Mouse (Mus musculus): ENCODE measurements around the gene Aqp11. TPM values are rescaled to one million over a fixed set of nuclear protein-coding genes. Genes with fewer than 3 reads are reported as not detected.

Gene Aqp11
- polyA plus RNA-seq, 1 experiment, result 0.56 TPM

GRCm38 (mm10) chr7:97717326-97717725 lies 20.8 kb downstream of the Aqp11 start:
- Histone ChIP-seq H3K36me3 (ENCODE audit: control insufficient read depth, insufficient read depth) (peaks cover 18% of the 10 kb centered on the region), H3K4me3 (no peak overlapping the region), H3K4me2 (ENCODE audit: low read depth) (no peak overlapping the region), H3K27me3 (ENCODE audit: control insufficient read depth, insufficient read depth, insufficient read length) (no peaks in the 10 kb centered on the region), H3K79me2 (ENCODE audit: control insufficient read depth, insufficient read depth) (no peaks in the 10 kb centered on the region), H3ac (ENCODE audit: control insufficient read depth, insufficient read length) (no peak overlapping the region)
- no peak for TF ChIP-seq MYOD1 (IDR thresholded peaks at IDR 0.05; ENCODE audit: control insufficient read depth in 1 of 3, insufficient read length in 2 of 3, low read depth in 2 of 3)
- TF ChIP-seq SRF (IDR thresholded peaks at IDR 0.05; ENCODE audit: control insufficient read depth, insufficient read length, low read depth), result no peak
- no peak for TF ChIP-seq POLR2AphosphoS2 (IDR thresholded peaks at IDR 0.05; ENCODE audit: insufficient read length, low read depth)
- no peak for TF ChIP-seq TCF3 (IDR thresholded peaks at IDR 0.05; ENCODE audit: insufficient read length, low read depth)
- no peak for TF ChIP-seq USF1 (IDR thresholded peaks at IDR 0.05; ENCODE audit: low read depth)
- no peak for TF ChIP-seq E2F4 (IDR thresholded peaks at IDR 0.05; ENCODE audit: insufficient read depth)
- TF ChIP-seq MYOG (IDR thresholded peaks at IDR 0.05; ENCODE audit: control insufficient read depth in 1 of 3, insufficient read depth in 1 of 3, insufficient read length in 2 of 3, low read depth in 2 of 3), result no peak

- H3K36me3 ChIP-seq (ENCODE audit: control insufficient read depth, insufficient read depth), result peaks cover 22% of the 10 kb centered on the region
- no peak overlapping the region for H3ac ChIP-seq (ENCODE audit: control insufficient read depth, insufficient read length)
- no peak overlapping the region for H3K4me2 ChIP-seq (ENCODE audit: low read depth)
- TF ChIP-seq CEBPB (IDR thresholded peaks at IDR 0.05; ENCODE audit: insufficient read depth, poor library complexity, severe bottlenecking) (no peak), REST (IDR thresholded peaks at IDR 0.05; ENCODE audit: insufficient read depth, insufficient read length) (no peak), E2F4 (IDR thresholded peaks at IDR 0.05; ENCODE audit: insufficient read depth) (no peak), TCF12 (IDR thresholded peaks at IDR 0.05; ENCODE audit: insufficient read depth, poor library complexity, severe bottlenecking) (no peak), POLR2A (IDR thresholded peaks at IDR 0.05; ENCODE audit: insufficient read length, low read depth) (no peak), SRF (IDR thresholded peaks at IDR 0.05; ENCODE audit: control insufficient read depth, insufficient read length, low read depth) (no peak), USF1 (IDR thresholded peaks at IDR 0.05; ENCODE audit: low read depth) (no peak), MAX (IDR thresholded peaks at IDR 0.05; ENCODE audit: low read depth) (no peak), TCF3 (IDR thresholded peaks at IDR 0.05; ENCODE audit: insufficient read length, low read depth) (no peak), MYOD1 (IDR thresholded peaks at IDR 0.05; ENCODE audit: control insufficient read depth in 1 of 3, insufficient read length in 2 of 3, low read depth in 2 of 3) (no peak), MYOG (IDR thresholded peaks at IDR 0.05; ENCODE audit: control insufficient read depth in 1 of 3, insufficient read depth in 1 of 3, insufficient read length in 2 of 3, low read depth in 2 of 3) (no peak), POLR2AphosphoS2 (IDR thresholded peaks at IDR 0.05; ENCODE audit: insufficient read length, low read depth) (no peak)
- no peak overlapping the region for H3K4me3 ChIP-seq
- H3K27me3 ChIP-seq (ENCODE audit: control insufficient read depth, insufficient read depth, insufficient read length), result no peaks in the 10 kb centered on the region
- no peaks in the 10 kb centered on the region for H3K79me2 ChIP-seq (ENCODE audit: control insufficient read depth, insufficient read depth)
Measured at GRCm38 (mm10) chr7:97714651-97715050, 23.4 kb downstream of the Aqp11 start.

DNA sequence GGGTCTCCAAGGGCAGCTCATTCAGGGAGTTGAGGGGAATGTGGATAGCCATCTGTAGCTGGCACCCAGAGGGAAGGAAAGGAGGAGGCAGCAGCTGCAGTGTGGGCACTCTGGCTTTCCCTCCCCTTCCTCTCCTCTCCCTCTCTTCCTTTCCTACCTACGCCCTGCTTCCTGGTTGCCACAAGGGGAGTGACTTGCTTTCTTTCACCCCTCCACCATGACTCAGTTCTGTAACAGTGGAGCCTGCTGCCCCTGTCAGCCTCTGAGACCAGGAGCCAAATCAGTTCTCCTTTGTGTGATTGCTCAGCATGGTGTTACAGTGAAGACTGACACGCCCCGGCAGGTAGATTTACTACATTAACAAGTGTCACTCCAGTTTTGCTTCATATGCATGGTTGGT lies 28.9 kb downstream of the Aqp11 start:
- H3ac ChIP-seq (ENCODE audit: control insufficient read depth, insufficient read length), result no peak overlapping the region
- TF ChIP-seq POLR2A (IDR thresholded peaks at IDR 0.05; ENCODE audit: insufficient read length, low read depth) (no peak), MYOD1 (IDR thresholded peaks at IDR 0.05; ENCODE audit: control insufficient read depth in 1 of 3, insufficient read length in 2 of 3, low read depth in 2 of 3) (peak in 2 of 3 experiments; percentile 60 to 82), POLR2AphosphoS2 (IDR thresholded peaks at IDR 0.05; ENCODE audit: insufficient read length, low read depth) (no peak), MYOG (IDR thresholded peaks at IDR 0.05; ENCODE audit: control insufficient read depth in 1 of 3, insufficient read depth in 1 of 3, insufficient read length in 2 of 3, low read depth in 2 of 3) (peak in 1 of 3 experiments; percentile 78), USF1 (IDR thresholded peaks at IDR 0.05; ENCODE audit: low read depth) (no peak)
- no peak overlapping the region for H3K4me2 ChIP-seq (ENCODE audit: low read depth)
- H3K27me3 ChIP-seq (ENCODE audit: control insufficient read depth, insufficient read depth, insufficient read length), result no peaks in the 10 kb centered on the region
- H3K79me2 ChIP-seq (ENCODE audit: control insufficient read depth, insufficient read depth), result peaks cover 17% of the 10 kb centered on the region
- H3K4me3 ChIP-seq, result no peak overlapping the region
- H3K36me3 ChIP-seq (ENCODE audit: control insufficient read depth, insufficient read depth), result peaks cover 16% of the 10 kb centered on the region

GRCm38 (mm10) chr7:97707809-97708208 lies 30.3 kb downstream of the Aqp11 start:
- H3K4me3 ChIP-seq, result no peak overlapping the region
- peaks cover 13% of the 10 kb centered on the region for H3K36me3 ChIP-seq (ENCODE audit: control insufficient read depth, insufficient read depth)
- peaks cover 31% of the 10 kb centered on the region for H3K79me2 ChIP-seq (ENCODE audit: control insufficient read depth, insufficient read depth)
- H3K27me3 ChIP-seq (ENCODE audit: control insufficient read depth, insufficient read depth, insufficient read length), result no peaks in the 10 kb centered on the region
- H3ac ChIP-seq (ENCODE audit: control insufficient read depth, insufficient read length), result no peak overlapping the region
- TF ChIP-seq POLR2A (IDR thresholded peaks at IDR 0.05; ENCODE audit: insufficient read length, low read depth) (no peak), MAX (IDR thresholded peaks at IDR 0.05; ENCODE audit: low read depth) (no peak), POLR2AphosphoS2 (IDR thresholded peaks at IDR 0.05; ENCODE audit: insufficient read length, low read depth) (no peak), REST (IDR thresholded peaks at IDR 0.05; ENCODE audit: insufficient read depth, insufficient read length) (no peak), E2F4 (IDR thresholded peaks at IDR 0.05; ENCODE audit: insufficient read depth) (no peak), CEBPB (IDR thresholded peaks at IDR 0.05; ENCODE audit: insufficient read depth, poor library complexity, severe bottlenecking) (no peak), TCF3 (IDR thresholded peaks at IDR 0.05; ENCODE audit: insufficient read length, low read depth) (no peak), MYOG (IDR thresholded peaks at IDR 0.05; ENCODE audit: control insufficient read depth in 1 of 3, insufficient read depth in 1 of 3, insufficient read length in 2 of 3, low read depth in 2 of 3) (no peak), SRF (IDR thresholded peaks at IDR 0.05; ENCODE audit: control insufficient read depth, insufficient read length, low read depth) (no peak), USF1 (IDR thresholded peaks at IDR 0.05; ENCODE audit: low read depth) (no peak), MYOD1 (IDR thresholded peaks at IDR 0.05; ENCODE audit: control insufficient read depth in 1 of 3, insufficient read length in 2 of 3, low read depth in 2 of 3) (no peak), TCF12 (IDR thresholded peaks at IDR 0.05; ENCODE audit: insufficient read depth, poor library complexity, severe bottlenecking) (no peak)
- H3K4me2 ChIP-seq (ENCODE audit: low read depth), result peak overlapping the region; percentile 38

GRCm38 (mm10) chr7:97707123-97707522 lies 31.0 kb downstream of the Aqp11 start:
- Histone ChIP-seq H3K36me3 (ENCODE audit: control insufficient read depth, insufficient read depth) (peaks cover 10% of the 10 kb centered on the region), H3K27me3 (ENCODE audit: control insufficient read depth, insufficient read depth, insufficient read length) (no peaks in the 10 kb centered on the region), H3ac (ENCODE audit: control insufficient read depth, insufficient read length) (no peak overlapping the region), H3K79me2 (ENCODE audit: control insufficient read depth, insufficient read depth) (peaks cover 37% of the 10 kb centered on the region), H3K4me2 (ENCODE audit: low read depth) (peak overlapping the region; percentile 12), H3K4me3 (no peak overlapping the region)
- TF ChIP-seq E2F4 (IDR thresholded peaks at IDR 0.05; ENCODE audit: insufficient read depth) (no peak), POLR2AphosphoS2 (IDR thresholded peaks at IDR 0.05; ENCODE audit: insufficient read length, low read depth) (no peak), TCF12 (IDR thresholded peaks at IDR 0.05; ENCODE audit: insufficient read depth, poor library complexity, severe bottlenecking) (no peak), REST (IDR thresholded peaks at IDR 0.05; ENCODE audit: insufficient read depth, insufficient read length) (no peak), POLR2A (IDR thresholded peaks at IDR 0.05; ENCODE audit: insufficient read length, low read depth) (no peak), MAX (IDR thresholded peaks at IDR 0.05; ENCODE audit: low read depth) (no peak), USF1 (IDR thresholded peaks at IDR 0.05; ENCODE audit: low read depth) (no peak), MYOD1 (IDR thresholded peaks at IDR 0.05; ENCODE audit: control insufficient read depth in 1 of 3, insufficient read length in 2 of 3, low read depth in 2 of 3) (peak in 2 of 3 experiments; percentile 79 to 81), MYOG (IDR thresholded peaks at IDR 0.05; ENCODE audit: control insufficient read depth in 1 of 3, insufficient read depth in 1 of 3, insufficient read length in 2 of 3, low read depth in 2 of 3) (peak; percentile 13 to 78 (median 29)), SRF (IDR thresholded peaks at IDR 0.05; ENCODE audit: control insufficient read depth, insufficient read length, low read depth) (no peak), TCF3 (IDR thresholded peaks at IDR 0.05; ENCODE audit: insufficient read length, low read depth) (peak; percentile 2), CEBPB (IDR thresholded peaks at IDR 0.05; ENCODE audit: insufficient read depth, poor library complexity, severe bottlenecking) (no peak)

All from myocyte (in vitro differentiated cells).